Mouse (Mus musculus) spleen, postnatal 0 days (tissue): ENCODE results near the gene Cadm3. TPM values are rescaled to one million over a fixed set of nuclear protein-coding genes. Genes with fewer than 3 reads are reported as not detected.

Experiments used
- polyA plus RNA-seq: library from polyadenylated mRNA; unstranded; fragments of >200 nt; fragmentation: Nextera tagmentation; extraction: Ambion mirVana; gene quantifications from 2 replicates; pipeline ENCODE4 v1.2.1, GENCODE M21; 2015

Gene Cadm3
- 1.6 TPM in 2 replicates for polyA plus RNA-seq

GRCm38 (mm10) chr1:173367356-173368046 is at the start of gene Cadm3:
Gene Cadm3, minus strand, starts transcription at chr1:173367695.

GRCm38 (mm10) chr1:173350372-173350957 is 17.0 kb downstream of the Cadm3 start, which contains the start of gene Aim2:
Gene Aim2, plus strand, starts transcription at chr1:173350879.

GRCm38 (mm10) chr1:173333312-173334253 is 33.9 kb downstream of the Cadm3 start, which contains the start of gene Ackr1:
Gene Ackr1, minus strand, starts transcription at chr1:173333750.

Other genes with a start within 250 kb of the Cadm3 start
- not detected in 2 replicates for gene Olfr1408, start 230.3 kb downstream of the Cadm3 start, polyA plus RNA-seq
- not detected in 2 replicates for gene Olfr1406, start 177.1 kb downstream of the Cadm3 start, polyA plus RNA-seq
- not detected in 2 replicates for gene Olfr218, start 169.9 kb downstream of the Cadm3 start, polyA plus RNA-seq
- gene Olfr1404, start 155.3 kb downstream of the Cadm3 start, polyA plus RNA-seq = not detected in 2 replicates
- 4.6 and 5.0 TPM in 2 replicates for gene Fcer1a, start 140.5 kb downstream of the Cadm3 start, polyA plus RNA-seq
- not detected in 2 replicates for gene Olfr418, start 101.7 kb downstream of the Cadm3 start, polyA plus RNA-seq
- not detected in 2 replicates for gene Mptx2, start 89.9 kb downstream of the Cadm3 start, polyA plus RNA-seq
- gene Ackr1, start 33.9 kb downstream of the Cadm3 start, polyA plus RNA-seq = 35.1 and 49.6 TPM in 2 replicates
- gene Aim2, start 16.8 kb downstream of the Cadm3 start, polyA plus RNA-seq = 7.7 and 9.0 TPM in 2 replicates
- gene Ifi206, start 123.3 kb upstream of the Cadm3 start, polyA plus RNA-seq = 0.48 and 0.97 TPM in 2 replicates
- 0.22 and 0.47 TPM in 2 replicates for gene Ifi214, start 168.3 kb upstream of the Cadm3 start, polyA plus RNA-seq
- gene Ifi213, start 231.6 kb upstream of the Cadm3 start, polyA plus RNA-seq = 1.2 and 1.3 TPM in 2 replicates